Mouse (Mus musculus): ENCODE results near the gene Eif3m. TPM values are rescaled to one million over a fixed set of nuclear protein-coding genes. Genes with fewer than 3 reads are reported as not detected.
A peak's percentile ranks its signal among the peaks of the same experiment; 100 is the strongest.

Gene Eif3m
- polyA plus RNA-seq, 1 experiment from 2014 or later: 194 TPM

DNA sequence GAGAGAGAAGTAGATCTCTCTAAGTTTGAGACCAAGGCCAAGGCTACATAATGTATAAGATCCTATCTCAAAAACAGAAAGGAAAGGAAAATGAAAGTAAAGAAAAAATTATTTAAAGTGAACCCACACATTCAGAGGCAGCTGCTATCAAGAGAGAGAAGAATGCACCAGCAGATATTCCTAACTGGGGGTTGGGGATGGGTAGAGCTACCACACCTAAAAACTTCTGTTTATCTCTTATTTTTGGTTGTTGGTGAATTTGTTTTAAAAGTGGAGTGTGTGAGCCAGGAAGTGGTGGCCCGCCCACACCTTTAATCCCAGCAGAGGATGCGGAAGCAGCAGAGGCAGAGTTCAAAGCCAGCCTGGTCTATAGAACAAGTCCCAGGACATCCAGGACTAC is 5.0 kb upstream of the Eif3m start:
- Histone ChIP-seq H3K36me3 (ENCODE audit: control insufficient read depth, insufficient read depth, low read length) (no peaks in the 10 kb centered on the region), H3K4me2 (ENCODE audit: low read depth, low read length) (no peak overlapping the region), H3K4me3 (ENCODE audit: low read depth, low read length) (no peak overlapping the region), H3K9ac (replicated peaks; ENCODE audit: low read depth, low read length) (no peak overlapping the region), H3K4me1 (ENCODE audit: control insufficient read depth, insufficient read depth, low read length) (peaks cover 4% of the 10 kb centered on the region; the same call in 1 of the 2 replicates), H3K9me3 (ENCODE audit: control insufficient read depth, low read length) (no peaks in the 10 kb centered on the region), H3K27me3 (ENCODE audit: control insufficient read depth, insufficient read depth, low read length) (no peaks in the 10 kb centered on the region), H3K27ac (ENCODE audit: low read depth, low read length) (no peak overlapping the region)
- 97% methylated on average over 2 of the region's 2 CpGs for WGBS
- no peak for ATAC-seq (ENCODE audit: low read depth)

DNA sequence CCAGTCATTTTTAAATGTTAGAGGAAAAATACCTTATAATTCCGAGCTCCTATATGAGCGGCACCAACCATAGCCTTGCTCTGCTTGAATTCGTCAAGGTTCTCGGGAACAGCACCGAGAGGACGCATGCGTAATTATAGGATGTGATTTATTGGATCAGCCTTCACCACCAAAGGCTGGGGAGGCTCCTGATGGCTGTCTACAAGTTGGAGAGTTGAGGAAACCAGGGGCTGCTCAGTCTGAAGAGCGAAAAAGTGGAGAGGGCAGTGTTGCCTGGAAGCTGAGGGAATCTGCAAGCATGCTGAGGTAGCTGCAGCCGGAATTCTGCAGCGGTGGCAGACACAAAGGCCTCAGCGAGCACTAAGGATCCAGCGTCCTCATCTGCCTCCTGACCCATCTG is 4.4 kb upstream of the Eif3m start:
- no peak overlapping the region for H3K27ac ChIP-seq (ENCODE audit: low read depth, low read length)
- no peak for ATAC-seq (ENCODE audit: low read depth)
- H3K4me3 ChIP-seq (ENCODE audit: low read depth, low read length): no peak overlapping the region
- no peaks in the 10 kb centered on the region for H3K27me3 ChIP-seq (ENCODE audit: control insufficient read depth, insufficient read depth, low read length)
- peaks cover 5% of the 10 kb centered on the region; the same call in 1 of the 2 replicates for H3K4me1 ChIP-seq (ENCODE audit: control insufficient read depth, insufficient read depth, low read length)
- H3K36me3 ChIP-seq (ENCODE audit: control insufficient read depth, insufficient read depth, low read length): no peaks in the 10 kb centered on the region
- no peaks in the 10 kb centered on the region for H3K9me3 ChIP-seq (ENCODE audit: control insufficient read depth, low read length)
- H3K9ac ChIP-seq (replicated peaks; ENCODE audit: low read depth, low read length): no peak overlapping the region
- WGBS: 66% methylated on average over 12 of the region's 12 CpGs
- no peak overlapping the region for H3K4me2 ChIP-seq (ENCODE audit: low read depth, low read length)

DNA sequence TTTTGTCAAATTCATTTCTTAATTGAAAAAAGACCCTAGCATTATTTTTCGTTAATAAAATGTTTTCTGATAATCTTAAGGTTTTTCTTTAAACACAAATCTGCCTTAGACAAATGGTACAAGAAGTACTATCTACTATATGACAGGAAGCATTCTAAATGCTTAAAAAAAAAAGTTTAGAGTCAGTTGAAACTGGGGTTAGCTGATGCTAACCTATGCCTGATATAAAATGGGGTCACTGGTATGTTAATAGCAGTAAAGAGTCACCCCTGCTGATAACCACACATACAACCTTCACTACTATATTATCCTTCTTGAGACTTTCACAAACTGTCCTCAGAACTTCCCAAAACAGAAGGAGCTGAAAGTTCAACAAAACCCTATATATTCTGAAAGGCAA is 2.6 kb upstream of the Eif3m start:
- no peaks in the 10 kb centered on the region for H3K27me3 ChIP-seq (ENCODE audit: control insufficient read depth, insufficient read depth, low read length)
- H3K4me2 ChIP-seq (ENCODE audit: low read depth, low read length): no peak overlapping the region
- no peaks in the 10 kb centered on the region for H3K36me3 ChIP-seq (ENCODE audit: control insufficient read depth, insufficient read depth, low read length)
- no peak for ATAC-seq (ENCODE audit: low read depth)
- peaks cover 8% of the 10 kb centered on the region; the same call in 1 of the 2 replicates for H3K4me1 ChIP-seq (ENCODE audit: control insufficient read depth, insufficient read depth, low read length)
- 90% methylated on average over 1 of the region's 1 CpGs for WGBS
- no peak overlapping the region for H3K27ac ChIP-seq (ENCODE audit: low read depth, low read length)
- H3K9ac ChIP-seq (replicated peaks; ENCODE audit: low read depth, low read length): no peak overlapping the region
- H3K9me3 ChIP-seq (ENCODE audit: control insufficient read depth, low read length): no peaks in the 10 kb centered on the region
- H3K4me3 ChIP-seq (ENCODE audit: low read depth, low read length): no peak overlapping the region

DNA sequence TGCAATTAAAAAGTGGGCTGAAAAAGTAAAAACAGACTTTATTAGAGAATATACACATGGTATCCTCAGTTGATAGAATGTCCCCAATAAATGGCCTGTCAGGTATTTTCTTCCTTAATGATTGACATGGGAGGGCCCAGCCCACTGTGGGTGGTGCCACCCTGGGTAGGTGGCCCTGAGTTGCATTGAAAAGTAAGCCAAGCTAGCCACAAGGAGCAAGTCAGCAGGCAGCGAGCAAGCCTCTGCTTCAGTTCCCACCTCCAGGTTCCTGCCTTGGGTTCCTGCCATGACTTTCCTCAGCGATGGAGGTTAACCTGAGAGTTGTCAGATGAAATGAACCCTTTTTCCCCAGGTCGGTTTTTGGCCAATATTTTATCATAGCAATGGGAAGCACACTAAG is 922 bp upstream of the Eif3m start:
- Histone ChIP-seq H3K4me3 (ENCODE audit: low read depth, low read length) (no peak overlapping the region; the same call in 1 of the 2 replicates), H3K9me3 (ENCODE audit: control insufficient read depth, low read length) (no peaks in the 10 kb centered on the region), H3K27ac (ENCODE audit: low read depth, low read length) (no peak overlapping the region), H3K4me1 (ENCODE audit: control insufficient read depth, insufficient read depth, low read length) (peaks cover 8% of the 10 kb centered on the region; the same call in 1 of the 2 replicates), H3K9ac (replicated peaks; ENCODE audit: low read depth, low read length) (no peak overlapping the region), H3K36me3 (ENCODE audit: control insufficient read depth, insufficient read depth, low read length) (peaks cover 7% of the 10 kb centered on the region; the same call in 1 of the 2 replicates), H3K27me3 (ENCODE audit: control insufficient read depth, insufficient read depth, low read length) (no peaks in the 10 kb centered on the region), H3K4me2 (ENCODE audit: low read depth, low read length) (peak overlapping the region; percentile 86; the same call in 1 of the 2 replicates)
- ATAC-seq (ENCODE audit: low read depth): no peak
- whole genome bisulfite sequencing: 78% methylated on average over 3 of the region's 3 CpGs

DNA sequence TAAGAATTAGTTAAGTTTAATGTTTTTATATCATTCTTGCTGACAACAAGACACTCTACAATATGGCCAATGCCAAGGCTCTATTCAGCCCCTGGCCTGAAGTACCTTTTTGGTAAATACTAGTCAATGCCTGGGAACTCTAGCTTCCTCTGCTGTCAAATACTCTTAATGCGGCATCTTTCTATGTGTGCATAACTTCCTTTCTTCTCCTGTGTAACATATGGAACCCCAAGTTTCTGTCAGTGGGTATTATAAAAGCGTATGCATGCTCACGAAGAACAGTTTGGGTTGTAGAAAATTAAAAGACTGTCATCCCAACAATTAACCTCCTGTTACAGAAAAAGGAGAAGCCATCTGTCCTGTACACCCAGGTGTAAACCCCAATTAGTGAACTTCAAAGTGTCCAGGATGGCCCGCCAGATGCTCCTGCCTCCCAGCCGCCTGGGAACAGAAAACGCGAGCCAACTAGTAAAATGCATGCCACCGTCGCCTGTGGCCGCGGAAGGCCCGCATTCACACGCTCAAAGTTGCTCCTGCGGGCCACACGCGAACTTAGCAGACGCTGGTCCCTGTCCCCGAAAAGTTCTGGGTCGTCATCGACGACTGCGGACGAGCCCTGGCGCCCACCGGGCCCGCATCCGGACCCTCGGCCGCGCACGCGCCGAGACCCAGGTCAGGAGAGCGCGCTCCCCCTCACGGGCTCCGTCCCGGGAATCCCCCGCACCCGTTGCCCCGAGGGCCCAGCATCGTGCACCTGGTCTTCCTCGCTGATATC is 501 bp downstream of the Eif3m start:
- Histone ChIP-seq H3K4me3 (ENCODE audit: low read depth, low read length) (peak overlapping the region; percentile 97), H3K27ac (ENCODE audit: low read depth, low read length) (peak overlapping the region; percentile 72), H3K4me1 (ENCODE audit: control insufficient read depth, insufficient read depth, low read length) (peaks cover 8% of the 10 kb centered on the region; the same call in 1 of the 2 replicates), H3K9ac (replicated peaks; ENCODE audit: low read depth, low read length) (peak overlapping the region; percentile 91), H3K36me3 (ENCODE audit: control insufficient read depth, insufficient read depth, low read length) (peaks cover 15% of the 10 kb centered on the region), H3K9me3 (ENCODE audit: control insufficient read depth, low read length) (no peaks in the 10 kb centered on the region), H3K27me3 (ENCODE audit: control insufficient read depth, insufficient read depth, low read length) (no peaks in the 10 kb centered on the region), H3K4me2 (ENCODE audit: low read depth, low read length) (peak overlapping the region; percentile 86)
- WGBS: under 1% methylated on average over 43 of the region's 43 CpGs
- ATAC-seq (ENCODE audit: low read depth): peak; percentile 87

DNA sequence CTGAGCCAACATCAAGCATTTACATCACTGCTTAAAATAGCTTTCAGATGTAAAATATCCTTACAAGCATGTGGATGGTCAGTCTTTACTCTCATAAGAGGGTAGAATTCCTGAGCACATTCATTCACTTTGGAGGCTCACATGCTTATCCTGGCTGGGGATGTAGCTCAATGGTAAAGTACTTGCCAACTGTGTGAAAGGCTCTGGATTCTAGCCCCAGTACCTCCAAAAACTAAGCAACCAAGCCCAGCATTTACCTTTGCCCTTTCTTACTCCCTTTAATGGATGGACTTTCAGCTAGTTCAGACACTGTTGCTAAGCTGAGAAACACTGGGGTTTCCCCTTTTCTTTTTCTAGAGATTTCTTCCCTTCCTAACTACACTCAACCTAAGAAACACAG is 9.6 kb downstream of the Eif3m start:
- Histone ChIP-seq H3K9me3 (ENCODE audit: control insufficient read depth, low read length) (no peaks in the 10 kb centered on the region), H3K9ac (replicated peaks; ENCODE audit: low read depth, low read length) (no peak overlapping the region), H3K27ac (ENCODE audit: low read depth, low read length) (no peak overlapping the region), H3K27me3 (ENCODE audit: control insufficient read depth, insufficient read depth, low read length) (no peaks in the 10 kb centered on the region), H3K4me3 (ENCODE audit: low read depth, low read length) (no peak overlapping the region), H3K4me2 (ENCODE audit: low read depth, low read length) (no peak overlapping the region), H3K4me1 (ENCODE audit: control insufficient read depth, insufficient read depth, low read length) (no peaks in the 10 kb centered on the region), H3K36me3 (ENCODE audit: control insufficient read depth, insufficient read depth, low read length) (peaks cover 40% of the 10 kb centered on the region)
- no peak for ATAC-seq (ENCODE audit: low read depth)

DNA sequence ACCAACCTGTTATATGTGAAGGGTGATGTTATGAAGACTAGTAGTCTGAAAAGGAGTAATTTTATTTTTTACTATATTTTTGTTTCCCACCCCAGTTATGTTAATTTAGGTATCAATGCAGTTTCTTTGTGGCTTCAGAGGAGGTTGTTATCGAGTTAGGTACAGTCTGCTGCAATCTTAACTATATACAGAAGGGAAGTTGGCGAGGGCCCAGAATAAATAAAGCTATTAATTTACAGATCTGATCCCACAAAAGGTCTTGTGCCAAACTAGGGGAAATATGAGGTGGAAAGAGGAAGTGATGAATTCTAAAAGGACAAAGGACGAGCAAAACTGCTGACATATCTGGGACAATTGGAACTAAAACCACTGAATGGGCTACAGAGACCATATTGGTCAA is 20.7 kb downstream of the Eif3m start:
- no peak overlapping the region for H3K27ac ChIP-seq (ENCODE audit: low read depth, low read length)
- WGBS: 91% methylated on average over 3 of the region's 3 CpGs
- H3K9me3 ChIP-seq (ENCODE audit: control insufficient read depth, low read length): no peaks in the 10 kb centered on the region
- ATAC-seq (ENCODE audit: low read depth): no peak
- no peaks in the 10 kb centered on the region for H3K27me3 ChIP-seq (ENCODE audit: control insufficient read depth, insufficient read depth, low read length)
- no peak overlapping the region for H3K4me2 ChIP-seq (ENCODE audit: low read depth, low read length)
- H3K4me3 ChIP-seq (ENCODE audit: low read depth, low read length): no peak overlapping the region
- no peaks in the 10 kb centered on the region for H3K4me1 ChIP-seq (ENCODE audit: control insufficient read depth, insufficient read depth, low read length)
- peaks cover 10% of the 10 kb centered on the region; the same call in 1 of the 2 replicates for H3K36me3 ChIP-seq (ENCODE audit: control insufficient read depth, insufficient read depth, low read length)
- no peak overlapping the region for H3K9ac ChIP-seq (replicated peaks; ENCODE audit: low read depth, low read length)

DNA sequence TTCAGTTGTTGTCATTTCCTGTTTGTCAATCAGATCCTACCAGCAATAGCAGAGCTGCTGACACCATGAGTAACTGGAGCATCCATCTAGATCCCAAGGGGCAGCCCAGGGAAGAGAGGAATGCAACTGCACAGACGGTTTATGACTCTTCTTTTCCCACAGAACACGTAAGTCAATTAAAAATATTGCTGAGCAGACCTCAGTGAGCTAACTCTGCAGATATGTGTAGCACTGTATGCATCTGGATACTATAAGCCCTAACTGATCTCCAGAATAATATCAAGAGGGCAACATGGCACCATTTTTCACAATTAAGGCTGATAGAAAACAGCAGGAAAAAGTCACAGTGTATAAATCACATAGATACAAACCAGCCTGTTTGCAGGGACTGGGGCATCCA is 22.4 kb downstream of the Eif3m start:
- Histone ChIP-seq H3K4me2 (ENCODE audit: low read depth, low read length) (no peak overlapping the region), H3K27me3 (ENCODE audit: control insufficient read depth, insufficient read depth, low read length) (no peaks in the 10 kb centered on the region), H3K4me1 (ENCODE audit: control insufficient read depth, insufficient read depth, low read length) (no peaks in the 10 kb centered on the region), H3K27ac (ENCODE audit: low read depth, low read length) (no peak overlapping the region), H3K9ac (replicated peaks; ENCODE audit: low read depth, low read length) (no peak overlapping the region), H3K9me3 (ENCODE audit: control insufficient read depth, low read length) (no peaks in the 10 kb centered on the region), H3K36me3 (ENCODE audit: control insufficient read depth, insufficient read depth, low read length) (peaks cover 10% of the 10 kb centered on the region; the same call in 1 of the 2 replicates), H3K4me3 (ENCODE audit: low read depth, low read length) (no peak overlapping the region)
- WGBS: 34% methylated on average over 2 of the region's 2 CpGs
- ATAC-seq (ENCODE audit: low read depth): peak; percentile 41; the same call in 1 of the 2 replicates

DNA sequence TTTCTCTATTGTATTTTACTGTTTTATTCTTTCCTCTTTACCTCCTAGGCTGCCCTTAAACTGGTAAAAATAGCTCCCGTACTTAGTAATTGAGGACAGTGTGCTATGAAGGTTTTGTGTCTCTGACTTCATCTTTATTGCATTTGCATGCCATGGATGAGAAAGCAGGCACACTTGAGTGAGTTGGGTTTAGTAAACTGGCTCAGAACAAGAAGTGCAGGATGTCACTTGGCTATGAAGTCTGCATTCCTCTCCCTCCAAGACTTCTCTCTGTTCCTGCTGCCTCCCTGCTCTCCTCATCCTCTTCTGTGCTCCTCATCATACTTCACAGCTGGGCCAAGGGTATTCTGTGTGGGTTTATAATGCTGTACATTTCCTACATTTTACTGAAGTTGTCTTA is 27.9 kb downstream of the Eif3m start:
- Histone ChIP-seq H3K27ac (ENCODE audit: low read depth, low read length) (no peak overlapping the region), H3K9me3 (ENCODE audit: control insufficient read depth, low read length) (no peaks in the 10 kb centered on the region), H3K4me1 (ENCODE audit: control insufficient read depth, insufficient read depth, low read length) (no peaks in the 10 kb centered on the region), H3K36me3 (ENCODE audit: control insufficient read depth, insufficient read depth, low read length) (no peaks in the 10 kb centered on the region), H3K27me3 (ENCODE audit: control insufficient read depth, insufficient read depth, low read length) (no peaks in the 10 kb centered on the region), H3K9ac (replicated peaks; ENCODE audit: low read depth, low read length) (no peak overlapping the region), H3K4me3 (ENCODE audit: low read depth, low read length) (no peak overlapping the region), H3K4me2 (ENCODE audit: low read depth, low read length) (no peak overlapping the region)
- ATAC-seq (ENCODE audit: low read depth): no peak
- 81% methylated on average over 1 of the region's 1 CpGs for WGBS

Data from neural tube, embryonic 14.5 days (tissue).